ENCODE assay signal across 12 mouse cellular contexts in genomic region chr2:153606421-153606820, GRCm38 (mm10). TPM values are rescaled to one million over a fixed set of nuclear protein-coding genes. Genes with fewer than 3 reads are reported as not detected.
DNase-seq lines count a peak whose midpoint lies in the region; ATAC-seq and TF ChIP-seq lines count a peak whose summit lies in the region.
"Had no signal": no experiment of that assay in that cellular context is flagged by ENCODE, and none has a peak within 500 bp of the region (broad histone marks: within the 10 kb centered on the region; RNA-seq: fewer than 3 reads in every experiment).

No protein-coding gene starts in this region.

- H3K27me3 ChIP-seq in liver, embryonic 15.5 days, result no peaks in the 10 kb centered on the region
- H3K27me3 ChIP-seq: neural tube, embryonic 13.5 days had no signal

- peak; percentile 41 for DNase-seq in gastrocnemius, adult 2 months
- DNase-seq in gastrocnemius, postnatal 14 days, result no peak
- DNase-seq in thymus, postnatal 10 days (ENCODE audit: low spot score in 2 of 2), result peak; percentile 21 to 60
- DNase-seq in thymus, postnatal 0 days (ENCODE audit: low spot score), result no peak
- DNase-seq in right cerebral cortex, postnatal 4 days, result no peak
- DNase-seq in left cerebral cortex, adult 8-10 months (ENCODE audit: low spot score in 2 of 2), result no peak
- no peak for DNase-seq in heart, postnatal 36 days
- DNase-seq: gastrocnemius, postnatal 36 days had no signal

- no peak overlapping the region for H3K9ac ChIP-seq in liver, embryonic 15.5 days
- H3K9ac ChIP-seq: neural tube, embryonic 13.5 days had no signal

- no peak overlapping the region for H3K27ac ChIP-seq in gastrocnemius, adult 2 months
- H3K27ac ChIP-seq in liver, embryonic 15.5 days (replicated peaks), result peak overlapping the region; percentile 94; the same call in 1 of the 2 replicates
- H3K27ac ChIP-seq: forebrain, embryonic 10.5 days; macrophage; neural tube, embryonic 13.5 days had no signal

- H3K9me3 ChIP-seq in liver, embryonic 15.5 days (replicated peaks), result no peaks in the 10 kb centered on the region
- H3K9me3 ChIP-seq: forebrain, embryonic 10.5 days; neural tube, embryonic 13.5 days had no signal

- no peak overlapping the region for H3K4me2 ChIP-seq in liver, embryonic 15.5 days
- H3K4me2 ChIP-seq: neural tube, embryonic 13.5 days had no signal

- WGBS in liver, embryonic 15.5 days (ENCODE audit: insufficient replicate concordance), result 71% methylated on average over 3 of the region's 3 CpGs

- peak; percentile 56 for TF ChIP-seq CTCF in gastrocnemius, adult 2 months (IDR thresholded peaks at IDR 0.05)

- H3K4me1 ChIP-seq in liver, embryonic 15.5 days (replicated peaks), result peaks cover 67% of the 10 kb centered on the region

- intact Hi-C loops in gastrocnemius, adult 2 months (cut with DNase I), result no loop called here
- intact Hi-C loops in gastrocnemius, postnatal 14 days (cut with DNase I; ENCODE audit: low total_unique reads), result no loop called here
- intact Hi-C loops in heart, postnatal 36 days (cut with DNase I), result no loop called here

- ATAC-seq in liver, embryonic 15.5 days (ENCODE audit: insufficient read depth), result no peak

- H3K4me3 ChIP-seq in gastrocnemius, adult 2 months, result no peak overlapping the region
- no peak overlapping the region for H3K4me3 ChIP-seq in liver, embryonic 15.5 days (replicated peaks)
- H3K4me3 ChIP-seq: forebrain, embryonic 10.5 days; neural tube, embryonic 13.5 days had no signal

- no peaks in the 10 kb centered on the region for H3K36me3 ChIP-seq in liver, embryonic 15.5 days (replicated peaks)
- H3K36me3 ChIP-seq: forebrain, embryonic 10.5 days; neural tube, embryonic 13.5 days had no signal

RNA-seq across cellular contexts. Expression of gene Commd7, which starts 26.2 kb away (rescaled TPM):
- 10 to 100 TPM in 1 of 2 experiments, 1 to 10 TPM in 1; 8.1 to 11.9 TPM for total RNA-seq in gastrocnemius, adult 2 months (2021)
- total RNA-seq in gastrocnemius, postnatal 14 days (2021), result 10 to 100 TPM; 10.5 to 13.7 TPM
- 88.5 and 89.0 TPM in 2 replicates for polyA plus RNA-seq in thymus, postnatal 0 days (2015; fragmentation: Nextera tagmentation; extraction: Ambion mirVana)
- polyA plus RNA-seq in liver, embryonic 15.5 days (2015; fragmentation: Nextera tagmentation; extraction: Ambion mirVana), result 28.1 and 28.2 TPM in 2 replicates
- 10 to 100 TPM; 26.1 to 31.6 (median 28.6) TPM for total RNA-seq in left cerebral cortex, adult 8-10 months (2022)
- total RNA-seq in heart, postnatal 36 days (2021), result 10 to 100 TPM; 11.0 to 12.2 TPM

RNA-seq across cellular contexts. Expression of gene Dnmt3b, which starts 42.8 kb away (rescaled TPM):
- total RNA-seq in gastrocnemius, adult 2 months (2021), result under 1 TPM; 0.56 to 0.89 TPM
- 1 to 10 TPM; 1.2 TPM for total RNA-seq in gastrocnemius, postnatal 14 days (2021)
- 17.9 and 19.3 TPM in 2 replicates for polyA plus RNA-seq in thymus, postnatal 0 days (2015; fragmentation: Nextera tagmentation; extraction: Ambion mirVana)
- polyA plus RNA-seq in liver, embryonic 15.5 days (2015; fragmentation: Nextera tagmentation; extraction: Ambion mirVana), result 4.3 and 4.4 TPM in 2 replicates
- total RNA-seq in left cerebral cortex, adult 8-10 months (2022), result 1 to 10 TPM in 3 of 4 experiments, under 1 TPM in 1; 0.57 to 1.5 (median 1.0) TPM
- total RNA-seq in heart, postnatal 36 days (2021), result 1 to 10 TPM; 1.1 to 1.2 TPM

Comparison
In these comparisons a context has a peak if more than half of its experiments do, and no peak if none do; other contexts are left out.
1. DNase-seq: peak in gastrocnemius, adult 2 months (single experiment) and thymus, postnatal 10 days (2 of 2); none in gastrocnemius, postnatal 14 days (single experiment), thymus, postnatal 0 days (single experiment), right cerebral cortex, postnatal 4 days (single experiment), left cerebral cortex, adult 8-10 months (0 of 2) and heart, postnatal 36 days (0 of 2).